Comparison of ENCODE assay signal across 8 mouse cellular contexts in the genomic region with DNA sequence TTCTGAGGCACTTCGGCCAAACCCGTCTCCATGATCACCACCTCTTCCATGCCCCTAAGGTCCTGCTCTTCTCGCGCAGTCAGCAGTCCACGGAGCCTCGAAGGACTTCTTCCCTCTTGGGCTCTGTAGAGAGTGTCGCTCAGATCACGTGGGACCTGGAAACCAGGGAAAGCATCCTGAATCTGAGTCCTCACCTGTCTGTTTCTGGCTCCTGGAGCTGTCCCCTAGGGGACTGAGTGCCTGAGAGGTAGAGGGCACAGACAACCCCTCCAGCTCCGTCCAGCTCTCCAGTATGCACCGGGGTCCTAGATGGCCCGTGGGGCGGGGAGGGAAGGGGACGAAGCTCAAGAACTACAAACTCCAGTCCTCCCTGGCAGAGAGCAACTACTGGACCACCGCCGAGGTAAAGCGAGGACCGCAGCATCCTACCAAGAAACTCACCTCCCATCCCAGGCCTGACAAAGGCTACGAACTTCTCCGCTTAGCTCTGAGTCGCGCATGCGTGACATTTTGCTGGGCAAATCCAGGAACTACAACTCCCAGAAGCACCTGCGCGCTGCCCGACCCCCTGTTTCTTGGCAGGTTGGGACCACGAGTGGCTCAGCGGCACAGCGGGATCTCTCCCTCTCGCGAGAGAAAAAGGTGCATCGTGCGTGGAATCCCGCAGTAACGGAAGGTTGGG. TPM values are rescaled to one million over a fixed set of nuclear protein-coding genes. Genes with fewer than 3 reads are reported as not detected.
A peak's percentile ranks its signal among the peaks of the same experiment; 100 is the strongest.
DNase-seq lines count a peak whose midpoint lies in the region; ATAC-seq lines count a peak whose summit lies in the region.

A gene (minus strand): TSS at position 528 of the 682 bp plus-strand sequence.

- peak; percentile 91 for DNase-seq in WW6 (ENCODE audit: low read depth, low spot score)
- peak; percentile 88 to 92 for DNase-seq in cerebellum, postnatal 25 days
- DNase-seq in gastrocnemius, adult 18-20 months (ENCODE audit: low spot score) = peak; percentile 79
- DNase-seq in layer of hippocampus, postnatal 36 days = peak; percentile 91 to 92
- DNase-seq in lung, postnatal 14 days = peak; percentile 81
- DNase-seq in ovary, postnatal 36 days (ENCODE audit: low spot score) = peak; percentile 83
- DNase-seq in thymus, postnatal 10 days (ENCODE audit: low spot score in 2 of 2) = peak; percentile 90 to 91

- H3K9ac ChIP-seq in hindbrain, embryonic 15.5 days = peak within 1 kb of the TSS; percentile 58

- peak within 1 kb of the TSS; percentile 51 for H3K4me3 ChIP-seq in hindbrain, embryonic 15.5 days

- H3K9me3 ChIP-seq in hindbrain, embryonic 15.5 days = no peaks in the 10 kb centered on the region

- WGBS in hindbrain, embryonic 15.5 days = 5% methylated on average over 34 of the region's 34 CpGs

- peak within 1 kb of the TSS; percentile 82 for H3K27ac ChIP-seq in hindbrain, embryonic 15.5 days (replicated peaks)

- H3K27me3 ChIP-seq in hindbrain, embryonic 15.5 days = no peaks in the 10 kb centered on the region

- ATAC-seq in hindbrain, embryonic 15.5 days (ENCODE audit: low FRiP score, low read depth) = peak; percentile 95

- H3K36me3 ChIP-seq in hindbrain, embryonic 15.5 days = peaks cover 22% of the 10 kb centered on the region

- H3K4me1 ChIP-seq in hindbrain, embryonic 15.5 days (replicated peaks) = peaks cover 12% of the 10 kb centered on the region

- peak within 1 kb of the TSS; percentile 66 for H3K4me2 ChIP-seq in hindbrain, embryonic 15.5 days

RNA-seq across cellular contexts. Expression of the gene that starts here (rescaled TPM):
- 1 to 10 TPM; 1.1 to 1.4 TPM for total RNA-seq in gastrocnemius, adult 18-20 months (2021)
- polyA plus RNA-seq in hindbrain, embryonic 15.5 days (2015; fragmentation: Nextera tagmentation; extraction: Ambion mirVana) = 27.0 and 31.0 TPM in 2 replicates
- 10 to 100 TPM; 22.0 to 24.2 TPM for total RNA-seq in layer of hippocampus, postnatal 36 days (2021)

Comparison
In these comparisons a context has a peak if more than half of its experiments do, and no peak if none do; other contexts are left out.
1. Peak in every context shown above with its lines: DNase-seq, ATAC-seq, H3K4me3 ChIP-seq and H3K27ac ChIP-seq.
2. RNA of the gene that starts here (total RNA-seq): 22.0 to 24.2 TPM in layer of hippocampus, postnatal 36 days; 1.1 to 1.4 TPM in gastrocnemius, adult 18-20 months; every median in the first group is over 4 times any median in the second.